Mouse (Mus musculus) forebrain, embryonic 11.5 days (tissue): Measurements from ENCODE around the gene Gan. TPM values are rescaled to one million over a fixed set of nuclear protein-coding genes. Genes with fewer than 3 reads are reported as not detected.
A peak's percentile ranks its signal among the peaks of the same experiment; 100 is the strongest.

ENCODE experiments used
- ATAC-seq: fragments of 200-750 bp; cut with Nextera tagmentation; replicated peaks from 2 replicates; pipeline ENCODE4 v1.8.0; 2017; ENCODE audit warnings: moderate TSS enrichment; ENCODE audit not compliant: low FRiP score
- DNase-seq: peaks from one replicate; pipeline ENCODE4 v3.0.0-alpha.2; 2017; ENCODE audit warnings: low spot score
- H3K27ac ChIP-seq: fragments of 300-500 bp; sonication (generic); 2 replicates; pipeline ENCODE4 v1.5.1; 2014; ENCODE audit warnings: low read depth, low read length
- H3K27me3 ChIP-seq: fragments of 300-500 bp; sonication (generic); 2 replicates; pipeline ENCODE4 v1.6.1; 2014; ENCODE audit warnings: mild to moderate bottlenecking, low read length, mixed read lengths; ENCODE audit not compliant: control insufficient read depth, insufficient read depth
- H3K36me3 ChIP-seq: fragments of 300-500 bp; sonication (generic); 2 replicates; pipeline ENCODE4 v1.6.1; 2014; ENCODE audit warnings: mild to moderate bottlenecking, low read length, moderate library complexity, mixed read lengths; ENCODE audit not compliant: control insufficient read depth, insufficient read depth
- H3K4me1 ChIP-seq: fragments of 300-500 bp; sonication (generic); replicated peaks from 2 replicates; pipeline ENCODE4 v1.6.1; 2014; ENCODE audit warnings: low read length, mixed read lengths; ENCODE audit not compliant: control insufficient read depth, insufficient read depth
- H3K4me2 ChIP-seq: fragments of 300-500 bp; sonication (generic); 2 replicates; pipeline ENCODE4 v1.6.1; 2014; ENCODE audit warnings: low read depth, mild to moderate bottlenecking, low read length, moderate library complexity, mixed read lengths; ENCODE audit not compliant: severe bottlenecking
- H3K4me3 ChIP-seq: fragments of 300-500 bp; sonication (generic); 2 replicates; pipeline ENCODE4 v1.5.1; 2014; ENCODE audit warnings: low read depth, low read length
- H3K9ac ChIP-seq: fragments of 300-500 bp; sonication (generic); 2 replicates; pipeline ENCODE4 v1.6.1; 2014; ENCODE audit warnings: low read length
- H3K9me3 ChIP-seq: fragments of 300-500 bp; sonication (generic); 2 replicates; pipeline ENCODE4 v1.6.1; 2016; ENCODE audit warnings: low read length, mixed read lengths; ENCODE audit not compliant: control insufficient read depth
- WGBS: fragments of 180-500 bp; shearing (Covaris S2); extraction: QIAGEN DNeasy Blood & Tissue Kit; methylation state at CpG from one replicate; pipeline ENCODE4 v1.1.7; 2014; 5-methylcytosine and 5-hydroxymethylcytosine counted together
- polyA plus RNA-seq: library from polyadenylated mRNA; unstranded; fragments of >200 nt; fragmentation: Nextera tagmentation; extraction: Ambion mirVana; gene quantifications from 2 replicates; pipeline ENCODE4 v1.2.1, GENCODE M21; 2014

The Gan gene
- polyA plus RNA-seq, 1 experiment from 2014 or later: 3.4 TPM

DNA sequence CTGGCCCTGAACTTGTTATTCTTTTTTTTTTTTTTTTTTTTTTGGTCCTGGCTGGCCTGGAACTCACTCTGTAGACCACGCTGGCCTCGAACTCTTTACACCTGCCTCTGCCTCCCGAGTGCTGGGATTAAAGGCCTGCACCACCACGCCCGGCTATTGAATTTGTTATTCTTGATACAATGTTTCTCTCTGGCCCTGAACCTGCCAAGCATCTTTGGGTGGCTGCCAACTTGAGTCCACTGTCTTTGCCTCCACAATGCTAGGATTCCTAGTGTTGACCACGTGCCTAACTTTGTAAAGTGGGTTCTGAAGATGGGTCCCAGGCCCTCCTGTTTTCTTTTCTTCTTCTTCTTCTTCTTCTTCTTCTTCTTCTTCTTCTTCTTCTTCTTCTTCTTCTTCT, 64.5 kb downstream of the Gan start:
- Histone ChIP-seq H3K27me3 (no peaks in the 10 kb centered on the region), H3K4me2 (no peak overlapping the region), H3K9ac (no peak overlapping the region), H3K4me3 (no peak overlapping the region), H3K27ac (no peak overlapping the region), H3K4me1 (no peaks in the 10 kb centered on the region), H3K9me3 (no peaks in the 10 kb centered on the region), H3K36me3 (no peaks in the 10 kb centered on the region)
- 87% methylated on average over 6 of the region's 6 CpGs for WGBS
- DNase-seq (no peak), ATAC-seq (no peak)

- 14% methylated on average over 9 of the region's 9 CpGs for WGBS
Measured at GRCm38 (mm10) chr8:117224630-117225029, 66.7 kb downstream of the Gan start.

DNA sequence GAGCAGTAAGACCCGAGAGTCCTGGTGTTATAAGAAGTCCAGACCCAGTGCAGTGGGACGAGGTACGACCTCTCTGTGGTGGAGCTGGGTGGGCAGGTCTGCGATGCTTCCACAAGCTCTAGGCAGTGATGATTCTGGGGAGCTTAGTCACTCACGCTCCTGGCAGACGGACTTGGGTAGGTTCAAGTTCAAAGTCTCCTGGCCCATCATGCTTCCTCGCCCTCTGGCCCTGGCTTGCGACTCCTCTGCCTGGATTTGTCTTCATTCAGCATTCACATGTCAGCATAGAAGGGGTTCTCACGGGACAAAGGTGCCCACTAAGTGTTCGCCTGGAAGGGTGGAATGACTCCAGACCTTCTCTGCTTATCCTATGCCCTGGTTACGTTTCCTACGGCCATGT, 68.4 kb downstream of the Gan start:
- no peak for ATAC-seq
- no peaks in the 10 kb centered on the region for H3K9me3 ChIP-seq
- no peaks in the 10 kb centered on the region for H3K36me3 ChIP-seq
- no peak overlapping the region for H3K27ac ChIP-seq
- H3K9ac ChIP-seq: no peak overlapping the region
- no peaks in the 10 kb centered on the region for H3K27me3 ChIP-seq
- no peaks in the 10 kb centered on the region for H3K4me1 ChIP-seq
- no peak overlapping the region for H3K4me2 ChIP-seq
- H3K4me3 ChIP-seq: no peak overlapping the region
- WGBS: 88% methylated on average over 12 of the region's 12 CpGs
- DNase-seq: no peak

More at GRCm38 (mm10) chr8:117224630-117225029, 66.7 kb downstream of the Gan start:
- Histone ChIP-seq H3K4me1 (no peaks in the 10 kb centered on the region), H3K4me2 (peak overlapping the region; percentile 38; the same call in 1 of the 2 replicates), H3K36me3 (no peaks in the 10 kb centered on the region), H3K4me3 (peak overlapping the region; percentile 21; the same call in 1 of the 2 replicates), H3K27me3 (no peaks in the 10 kb centered on the region), H3K9me3 (no peaks in the 10 kb centered on the region), H3K27ac (no peak overlapping the region), H3K9ac (no peak overlapping the region)
- DNase-seq: peak; percentile 91
- ATAC-seq: peak; percentile 80

DNA sequence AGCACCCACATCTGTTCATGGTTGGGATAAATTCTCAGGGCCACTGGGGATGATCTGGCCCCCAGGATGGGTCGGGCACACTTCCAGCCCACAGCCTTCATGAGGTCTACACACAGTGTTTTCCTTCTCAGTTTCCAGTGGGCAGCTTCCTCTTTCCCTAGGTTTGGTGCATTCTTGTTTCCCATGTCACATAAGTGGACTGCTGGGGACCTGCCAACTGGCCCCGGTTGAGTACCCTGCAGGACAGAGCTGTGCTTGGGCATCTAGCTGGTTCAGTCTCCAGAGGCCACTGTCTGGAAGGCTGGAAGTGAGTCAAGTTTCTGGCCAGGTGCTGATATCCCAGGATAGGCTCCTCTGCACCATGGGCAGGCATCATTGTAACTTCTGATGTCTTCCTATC, 69.4 kb downstream of the Gan start:
- Histone ChIP-seq H3K9me3 (no peaks in the 10 kb centered on the region), H3K9ac (no peak overlapping the region), H3K4me3 (no peak overlapping the region), H3K4me1 (no peaks in the 10 kb centered on the region), H3K36me3 (no peaks in the 10 kb centered on the region), H3K4me2 (no peak overlapping the region), H3K27ac (no peak overlapping the region), H3K27me3 (no peaks in the 10 kb centered on the region)
- DNase-seq (no peak), ATAC-seq (no peak)
- WGBS: 84% methylated on average over 2 of the region's 2 CpGs

GRCm38 (mm10) chr8:117233199-117233598, 75.3 kb downstream of the Gan start:
- no peaks in the 10 kb centered on the region for H3K9me3 ChIP-seq
- no peak overlapping the region for H3K4me2 ChIP-seq
- no peaks in the 10 kb centered on the region for H3K36me3 ChIP-seq
- DNase-seq: no peak
- no peaks in the 10 kb centered on the region for H3K4me1 ChIP-seq
- WGBS: 91% methylated on average over 7 of the region's 7 CpGs
- H3K27me3 ChIP-seq: no peaks in the 10 kb centered on the region
- no peak for ATAC-seq
- no peak overlapping the region for H3K4me3 ChIP-seq
- H3K27ac ChIP-seq: no peak overlapping the region
- H3K9ac ChIP-seq: no peak overlapping the region

- Histone ChIP-seq H3K4me1 (no peaks in the 10 kb centered on the region), H3K4me3 (no peak overlapping the region), H3K9me3 (no peaks in the 10 kb centered on the region), H3K9ac (no peak overlapping the region), H3K36me3 (no peaks in the 10 kb centered on the region), H3K27ac (no peak overlapping the region), H3K4me2 (no peak overlapping the region), H3K27me3 (no peaks in the 10 kb centered on the region)
- WGBS: 88% methylated on average over 4 of the region's 4 CpGs
- ATAC-seq: no peak
- DNase-seq: no peak
Measured at GRCm38 (mm10) chr8:117236531-117236930, 78.6 kb downstream of the Gan start.

- WGBS: 93% methylated on average over 5 of the region's 5 CpGs
- Histone ChIP-seq H3K4me1 (0 out of 2 replicates have a peak, but pooled peaks cover 2% of the 10 kb centered on the region), H3K9ac (no peak overlapping the region), H3K27ac (no peak overlapping the region), H3K4me2 (no peak overlapping the region), H3K9me3 (no peaks in the 10 kb centered on the region), H3K36me3 (no peaks in the 10 kb centered on the region), H3K4me3 (no peak overlapping the region), H3K27me3 (no peaks in the 10 kb centered on the region)
- ATAC-seq (no peak), DNase-seq (no peak)
Measured at GRCm38 (mm10) chr8:117240326-117240725, 82.4 kb downstream of the Gan start.

GRCm38 (mm10) chr8:117240841-117241494, 83.0 kb downstream of the Gan start:
- Histone ChIP-seq H3K27ac (no peak overlapping the region), H3K4me1 (0 out of 2 replicates have a peak, but pooled peaks cover 2% of the 10 kb centered on the region), H3K4me2 (no peak overlapping the region), H3K9ac (no peak overlapping the region), H3K27me3 (no peaks in the 10 kb centered on the region), H3K4me3 (no peak overlapping the region), H3K36me3 (no peaks in the 10 kb centered on the region), H3K9me3 (no peaks in the 10 kb centered on the region)
- DNase-seq (no peak), ATAC-seq (no peak)
- 80% methylated on average over 5 of the region's 5 CpGs for WGBS

GRCm38 (mm10) chr8:117241848-117242247, 83.9 kb downstream of the Gan start:
- Histone ChIP-seq H3K27ac (no peak overlapping the region), H3K4me2 (no peak overlapping the region), H3K27me3 (no peaks in the 10 kb centered on the region), H3K9me3 (no peaks in the 10 kb centered on the region), H3K4me1 (0 out of 2 replicates have a peak, but pooled peaks cover 2% of the 10 kb centered on the region), H3K36me3 (no peaks in the 10 kb centered on the region), H3K9ac (no peak overlapping the region), H3K4me3 (no peak overlapping the region)
- ATAC-seq (no peak), DNase-seq (no peak)
- WGBS: 14% methylated on average over 3 of the region's 3 CpGs
